Mouse (Mus musculus) brown adipose tissue, adult 24 weeks (tissue): Measurements from ENCODE around the gene Ccser1. TPM values are rescaled to one million over a fixed set of nuclear protein-coding genes. Genes with fewer than 3 reads are reported as not detected.

Experiments used
- H3K27ac ChIP-seq: fragments of 200-500 bp; replicated peaks from 2 replicates; pipeline ENCODE4 v1.5.1; 2012; ENCODE audit warnings: low read depth, mild to moderate bottlenecking, low read length
- H3K4me1 ChIP-seq: fragments of 200-500 bp; 2 replicates; pipeline ENCODE4 v1.6.1; 2012; ENCODE audit warnings: low read length, mixed read lengths; ENCODE audit not compliant: control insufficient read depth, insufficient read depth, insufficient read length
- H3K4me3 ChIP-seq: fragments of 200-500 bp; 2 replicates; pipeline ENCODE4 v1.5.1; 2012; ENCODE audit warnings: low read depth, mild to moderate bottlenecking, low read length, moderate library complexity; ENCODE audit not compliant: insufficient read depth
- polyA plus RNA-seq: library from polyadenylated mRNA; stranded (reverse); fragments of >200 nt; gene quantifications from 2 replicates; pipeline ENCODE4 v1.2.4, GENCODE M21; 2012; ENCODE audit not compliant: missing spikeins, insufficient read depth, insufficient read length

Ccser1 gene
- polyA plus RNA-seq, 1 experiment: 2.3 TPM

DNA sequence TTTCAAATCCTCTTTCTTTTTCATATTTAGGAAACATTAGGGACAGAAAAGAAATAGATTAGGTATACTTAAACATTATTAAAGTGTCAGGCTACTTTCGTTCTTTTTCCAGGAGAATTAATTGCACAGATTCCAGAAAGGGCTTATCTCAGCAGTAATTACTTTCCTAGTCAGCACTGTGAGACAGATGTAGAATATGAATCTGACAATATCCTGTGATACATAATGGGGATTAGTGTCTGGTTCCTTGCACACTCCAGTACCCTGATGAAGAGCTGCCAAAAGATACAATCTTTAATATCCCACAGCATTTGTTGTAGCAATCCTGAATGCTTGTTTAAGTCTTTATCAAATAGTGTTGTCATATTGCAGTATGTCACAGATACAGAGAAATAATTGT, 548.9 kb downstream of the Ccser1 start:
- no peak overlapping the region for H3K4me3 ChIP-seq
- H3K27ac ChIP-seq: no peak overlapping the region
- no peaks in the 10 kb centered on the region for H3K4me1 ChIP-seq

DNA sequence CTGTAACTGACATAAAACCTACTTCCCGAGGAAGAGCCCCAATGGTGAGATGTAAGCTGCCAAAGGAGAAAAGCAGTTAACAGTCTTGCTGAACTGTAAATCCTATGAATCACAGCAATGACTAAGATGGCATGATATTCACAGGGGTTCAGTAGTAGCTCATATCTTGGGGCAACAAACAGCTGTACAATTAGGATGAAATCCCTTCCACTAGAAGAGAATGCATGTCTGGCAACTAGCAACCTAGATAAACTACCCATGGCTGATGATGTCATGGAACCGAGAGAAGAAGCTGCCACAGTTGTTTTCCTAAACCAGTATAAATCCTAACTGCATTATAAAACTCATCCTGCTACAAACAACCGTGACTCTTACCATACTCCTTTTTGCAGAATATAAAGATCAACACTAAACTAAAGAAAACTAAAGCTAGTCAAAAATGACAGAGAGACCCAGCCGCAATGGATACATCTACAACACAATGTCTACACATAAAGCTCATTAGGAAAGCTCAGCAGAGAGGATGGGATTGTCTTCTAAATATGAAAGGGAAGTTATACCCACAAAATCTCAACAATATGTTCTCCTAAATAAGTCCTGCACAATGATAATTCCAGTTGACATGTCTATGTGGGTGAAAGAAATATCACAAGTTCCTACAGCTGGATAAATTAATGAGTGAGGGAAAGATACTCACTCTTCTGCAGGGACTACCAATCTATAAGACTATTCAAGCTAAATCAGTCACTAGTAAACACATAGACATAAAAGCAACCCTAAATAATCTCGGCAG, 550.2 kb downstream of the Ccser1 start:
- no peaks in the 10 kb centered on the region for H3K4me1 ChIP-seq
- H3K4me3 ChIP-seq: no peak overlapping the region
- H3K27ac ChIP-seq: no peak overlapping the region

- H3K27ac ChIP-seq: no peak overlapping the region
- H3K4me3 ChIP-seq: no peak overlapping the region
- H3K4me1 ChIP-seq: no peaks in the 10 kb centered on the region
Observed at GRCm38 (mm10) chr6:61746346-61746745, 566.2 kb downstream of the Ccser1 start.

GRCm38 (mm10) chr6:61762135-61762534, 582.0 kb downstream of the Ccser1 start:
- no peak overlapping the region for H3K4me3 ChIP-seq
- no peaks in the 10 kb centered on the region for H3K4me1 ChIP-seq
- no peak overlapping the region for H3K27ac ChIP-seq

GRCm38 (mm10) chr6:61763379-61763778, 583.3 kb downstream of the Ccser1 start:
- H3K4me3 ChIP-seq: no peak overlapping the region
- no peaks in the 10 kb centered on the region for H3K4me1 ChIP-seq
- no peak overlapping the region for H3K27ac ChIP-seq

DNA sequence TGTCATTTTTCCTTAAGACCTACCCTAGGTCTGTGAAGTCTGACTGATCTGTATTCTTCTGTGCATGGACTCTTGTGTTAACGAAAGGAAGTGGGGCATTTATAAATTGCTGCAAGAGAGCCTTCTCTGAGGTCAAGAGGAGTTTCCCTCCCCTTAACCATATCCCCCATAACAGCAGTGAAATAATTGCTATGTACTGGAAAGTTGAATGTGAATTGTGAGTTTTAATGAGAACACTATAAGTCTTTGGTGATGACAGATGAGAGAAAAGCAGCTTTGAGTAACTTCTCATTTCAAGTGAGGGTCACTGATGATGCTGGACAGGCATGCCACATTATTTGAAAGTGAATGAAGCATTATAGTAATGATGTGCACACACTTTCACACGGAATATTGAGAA, 585.7 kb downstream of the Ccser1 start:
- Histone ChIP-seq H3K27ac (no peak overlapping the region), H3K4me1 (no peaks in the 10 kb centered on the region), H3K4me3 (no peak overlapping the region)

DNA sequence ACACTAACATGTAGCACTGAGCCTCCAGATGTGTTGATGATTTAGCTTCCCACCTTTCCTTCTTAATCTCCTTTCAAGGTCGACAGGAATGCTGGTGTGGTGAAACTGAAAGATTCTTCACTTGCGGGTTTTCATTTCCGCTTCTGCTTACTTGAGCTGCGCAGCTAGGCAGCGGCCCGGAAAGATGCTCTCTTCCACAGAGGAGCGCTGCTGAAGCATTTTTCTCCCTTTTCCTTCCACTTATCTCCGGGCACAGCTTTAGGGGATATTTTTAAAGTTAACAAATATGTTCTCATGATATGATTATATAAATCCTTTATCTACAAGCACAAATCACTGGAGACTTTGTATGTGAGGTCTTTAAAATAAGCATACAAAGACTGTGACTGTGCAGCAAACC, 587.0 kb downstream of the Ccser1 start:
- H3K27ac ChIP-seq: no peak overlapping the region
- H3K4me1 ChIP-seq: no peaks in the 10 kb centered on the region
- no peak overlapping the region for H3K4me3 ChIP-seq

DNA sequence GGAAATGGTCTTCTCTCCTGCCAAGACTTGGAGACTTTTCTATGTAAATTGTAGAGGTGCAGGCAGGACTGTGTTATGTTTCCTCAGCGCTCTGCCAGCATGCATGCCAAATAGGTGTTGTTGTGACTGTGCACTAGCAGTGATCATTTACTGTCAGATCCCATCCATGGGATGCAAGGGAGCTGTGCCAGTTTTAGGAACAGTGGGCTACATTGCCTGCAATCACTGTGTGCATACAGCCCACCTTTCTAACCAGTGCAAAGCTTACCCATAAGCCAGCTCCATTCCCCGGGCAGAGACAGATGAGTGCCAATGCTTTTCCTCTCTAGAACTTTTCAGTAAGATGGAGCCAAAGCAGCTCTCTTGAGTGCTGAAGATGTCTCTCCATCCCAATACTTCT, 606.6 kb downstream of the Ccser1 start:
- Histone ChIP-seq H3K4me3 (no peak overlapping the region), H3K4me1 (no peaks in the 10 kb centered on the region), H3K27ac (no peak overlapping the region)

DNA sequence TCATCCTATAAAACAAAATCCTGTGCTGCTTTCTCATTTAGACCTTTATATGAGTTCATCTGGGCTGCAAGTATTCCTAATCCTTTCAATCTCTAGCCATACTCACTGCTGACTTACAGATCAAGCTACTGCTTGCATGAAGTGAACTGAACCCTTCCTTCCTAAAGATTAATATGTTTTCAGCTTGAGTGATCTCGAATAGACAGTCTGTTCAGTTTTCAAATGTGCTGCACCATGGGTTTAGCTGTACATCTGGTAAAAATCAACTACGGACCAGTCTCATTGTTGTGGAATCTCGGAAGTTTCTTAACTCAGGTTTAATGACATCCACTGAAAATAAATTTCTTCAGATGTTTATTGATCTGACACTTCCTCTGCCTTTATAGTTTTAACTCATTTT, 620.8 kb downstream of the Ccser1 start:
- H3K27ac ChIP-seq: no peak overlapping the region
- no peaks in the 10 kb centered on the region for H3K4me1 ChIP-seq
- H3K4me3 ChIP-seq: no peak overlapping the region

DNA sequence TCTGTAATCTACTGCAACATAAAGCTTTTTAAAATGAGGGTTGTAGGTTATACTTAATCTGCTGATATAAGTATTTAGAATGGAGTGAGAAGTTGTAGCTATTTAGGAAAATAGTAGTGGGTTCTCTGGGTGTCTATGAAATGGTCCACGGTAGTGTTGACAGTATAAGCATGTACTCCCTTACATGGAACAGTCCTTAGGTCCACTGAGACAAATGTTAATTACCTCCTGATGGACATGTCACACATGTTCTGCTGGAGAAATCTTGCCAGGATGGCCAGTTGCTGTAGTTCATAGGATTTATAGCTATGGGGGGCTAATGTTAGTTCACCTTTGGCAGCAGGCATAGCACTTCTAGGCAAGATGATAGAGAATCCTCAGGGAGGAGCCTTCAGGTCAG, 625.4 kb downstream of the Ccser1 start:
- no peak overlapping the region for H3K4me3 ChIP-seq

GRCm38 (mm10) chr6:61817716-61818115, 637.6 kb downstream of the Ccser1 start:
- H3K27ac ChIP-seq: no peak overlapping the region
- no peaks in the 10 kb centered on the region for H3K4me1 ChIP-seq
- H3K4me3 ChIP-seq: no peak overlapping the region

More for the DNA sequence above, 625.4 kb downstream of the Ccser1 start:
- Histone ChIP-seq H3K27ac (no peak overlapping the region), H3K4me1 (no peaks in the 10 kb centered on the region)

DNA sequence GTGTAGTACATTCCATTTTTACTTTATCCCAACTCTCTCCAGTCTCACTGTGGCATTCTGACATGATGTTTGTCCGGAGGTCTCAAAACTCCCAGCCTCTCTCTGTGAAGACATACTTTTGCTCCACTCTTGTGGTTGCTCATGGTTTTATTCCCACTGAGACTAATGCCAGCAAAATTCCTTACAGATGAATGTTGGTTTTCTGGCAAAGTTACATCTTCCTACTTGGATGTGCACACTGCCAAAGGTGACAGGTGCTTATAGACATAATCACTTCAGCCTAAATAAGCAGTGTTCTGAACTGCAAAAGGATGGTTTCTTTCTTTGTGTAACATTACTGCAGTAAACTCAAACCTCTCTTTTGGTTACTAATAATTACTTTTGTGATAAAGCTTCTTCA, 696.2 kb downstream of the Ccser1 start:
- H3K4me3 ChIP-seq: no peak overlapping the region
- H3K27ac ChIP-seq: no peak overlapping the region
- no peaks in the 10 kb centered on the region for H3K4me1 ChIP-seq

DNA sequence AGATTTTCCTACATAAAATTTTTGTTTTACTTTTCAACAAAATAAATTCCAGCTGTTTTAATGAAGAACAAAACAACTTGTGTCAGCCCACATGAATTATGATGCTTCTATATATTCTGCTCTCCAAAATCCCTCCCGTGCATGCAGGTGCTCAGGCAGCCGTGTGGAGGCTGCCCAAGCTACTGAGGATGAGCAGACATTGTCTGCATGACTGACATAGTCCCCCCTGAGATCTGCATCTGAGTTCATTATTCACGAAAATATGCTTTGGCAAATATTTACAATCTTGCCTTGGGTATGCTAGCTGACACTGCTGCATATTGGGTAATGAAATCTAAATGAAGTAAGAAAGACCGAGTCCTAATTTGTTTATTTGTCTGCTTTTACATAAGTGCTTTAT, 718.1 kb downstream of the Ccser1 start:
- Histone ChIP-seq H3K4me3 (no peak overlapping the region), H3K27ac (no peak overlapping the region), H3K4me1 (no peaks in the 10 kb centered on the region)

DNA sequence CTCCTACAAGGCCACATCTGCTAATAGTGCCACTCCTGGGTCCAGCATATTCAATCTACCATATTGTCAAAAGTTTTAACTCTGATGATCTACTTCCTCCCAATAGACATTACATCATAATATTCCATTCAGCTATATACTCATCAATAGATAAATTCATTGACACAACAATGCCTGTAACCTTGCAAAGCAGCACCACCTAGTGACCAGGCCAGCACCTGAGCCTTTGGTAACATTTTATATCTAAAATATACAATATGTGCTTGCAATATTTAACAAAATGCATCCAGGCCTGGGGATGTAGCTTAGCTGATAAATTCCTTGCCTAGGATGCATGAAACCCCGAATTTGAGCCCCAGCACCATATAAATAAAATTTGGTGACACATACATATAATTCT, 722.6 kb downstream of the Ccser1 start:
- Histone ChIP-seq H3K27ac (no peak overlapping the region), H3K4me1 (no peaks in the 10 kb centered on the region), H3K4me3 (no peak overlapping the region)

DNA sequence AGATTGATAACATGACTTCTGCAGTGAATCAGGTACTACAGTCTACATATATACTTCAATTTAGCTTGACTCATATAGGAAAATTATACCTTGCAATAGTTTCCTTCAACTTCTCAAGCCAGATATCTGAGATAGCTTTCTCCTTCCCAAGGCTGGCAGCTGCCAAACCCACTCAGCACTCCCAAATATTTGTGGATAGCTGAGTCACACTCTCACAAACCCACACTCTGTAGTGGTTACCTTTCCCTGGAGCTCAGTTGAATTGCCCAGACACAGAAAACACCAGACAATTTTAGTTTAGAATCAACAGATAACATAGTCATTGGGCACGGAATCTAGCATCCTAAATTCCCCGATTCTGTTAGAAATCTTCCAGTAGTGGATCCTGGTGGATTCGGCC, 732.8 kb downstream of the Ccser1 start:
- no peak overlapping the region for H3K27ac ChIP-seq
- no peak overlapping the region for H3K4me3 ChIP-seq
- H3K4me1 ChIP-seq: no peaks in the 10 kb centered on the region

DNA sequence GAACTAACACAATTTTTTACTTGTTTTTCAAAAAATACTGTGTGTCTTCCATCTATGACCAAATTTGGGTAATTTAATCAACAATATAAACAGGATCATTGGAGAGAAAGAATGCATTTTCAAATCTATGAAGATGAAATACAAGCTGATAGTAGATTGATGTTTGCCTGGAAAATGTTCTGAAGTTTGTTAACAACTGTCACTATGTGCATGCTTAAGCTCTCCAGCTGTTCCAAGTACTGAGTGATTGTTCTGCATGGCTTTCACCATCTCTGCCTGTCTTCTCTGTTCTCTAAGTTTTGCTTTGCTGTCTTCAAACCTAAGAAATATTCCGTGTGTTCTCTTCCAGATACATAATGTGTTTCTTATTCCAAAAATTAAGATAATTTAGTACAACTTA, 751.5 kb downstream of the Ccser1 start:
- no peak overlapping the region for H3K4me3 ChIP-seq
- no peaks in the 10 kb centered on the region for H3K4me1 ChIP-seq

More for the DNA sequence above, 751.5 kb downstream of the Ccser1 start:
- H3K27ac ChIP-seq: no peak overlapping the region
